Mouse (Mus musculus) myocyte (in vitro differentiated cells): ENCODE results near the gene Nacad. TPM values are rescaled to one million over a fixed set of nuclear protein-coding genes. Genes with fewer than 3 reads are reported as not detected.

Experiments used
- H3K27me3 ChIP-seq: one replicate; pipeline ENCODE4 v1.6.1; 2011; ENCODE audit not compliant: control insufficient read depth, insufficient read depth, insufficient read length
- H3K36me3 ChIP-seq: one replicate; pipeline ENCODE4 v1.6.1; 2011; ENCODE audit not compliant: control insufficient read depth, insufficient read depth
- H3K4me2 ChIP-seq: one replicate; pipeline ENCODE4 v1.6.1; 2011; ENCODE audit warnings: low read depth, control low read depth
- H3K4me3 ChIP-seq: one replicate; pipeline ENCODE4 v1.5.1; 2011; ENCODE audit warnings: mild to moderate bottlenecking, control low read depth, moderate library complexity
- H3K79me2 ChIP-seq: one replicate; pipeline ENCODE4 v1.6.1; 2011; ENCODE audit not compliant: control insufficient read depth, insufficient read depth
- H3ac ChIP-seq: one replicate; pipeline ENCODE4 v1.6.1; 2011; ENCODE audit not compliant: control insufficient read depth, insufficient read length
- CEBPB ChIP-seq: IDR thresholded peaks from 2 replicates; pipeline ENCODE4 v1.6.1; 2011; ENCODE audit warnings: mild to moderate bottlenecking, moderate library complexity; ENCODE audit not compliant: poor library complexity, insufficient read depth, severe bottlenecking
- E2F4 ChIP-seq: IDR thresholded peaks from one replicate; pipeline ENCODE4 v1.6.1; 2011; ENCODE audit warnings: mild to moderate bottlenecking, control low read depth, moderate library complexity; ENCODE audit not compliant: insufficient read depth
- MAX ChIP-seq: IDR thresholded peaks from one replicate; pipeline ENCODE4 v1.6.1; 2011; ENCODE audit warnings: low read depth, mild to moderate bottlenecking, control low read depth
- MYOG ChIP-seq, 3 experiments: IDR thresholded peaks; one replicate each; pipeline ENCODE4 v1.6.1; 2011; ENCODE audit warnings: control low read depth in 2 of 3, low read depth in 2 of 3, mild to moderate bottlenecking in 2 of 3; ENCODE audit not compliant: insufficient read length in 2 of 3, control insufficient read depth in 1 of 3, insufficient read depth in 1 of 3
- POLR2A ChIP-seq: IDR thresholded peaks from one replicate; pipeline ENCODE4 v1.6.1; 2011; ENCODE audit warnings: low read depth, mild to moderate bottlenecking, control low read depth, moderate library complexity; ENCODE audit not compliant: insufficient read length
- POLR2AphosphoS2 ChIP-seq: IDR thresholded peaks from one replicate; pipeline ENCODE4 v1.6.1; 2011; ENCODE audit warnings: low read depth, control low read depth; ENCODE audit not compliant: insufficient read length
- SRF ChIP-seq: IDR thresholded peaks from one replicate; pipeline ENCODE4 v1.6.1; 2011; ENCODE audit warnings: low read depth; ENCODE audit not compliant: control insufficient read depth, insufficient read length
- TCF12 ChIP-seq: IDR thresholded peaks from one replicate; pipeline ENCODE4 v1.6.1; 2011; ENCODE audit warnings: mild to moderate bottlenecking, control low read depth; ENCODE audit not compliant: poor library complexity, insufficient read depth, severe bottlenecking
- TCF3 ChIP-seq: IDR thresholded peaks from one replicate; pipeline ENCODE4 v1.6.1; 2011; ENCODE audit warnings: low read depth, control low read depth; ENCODE audit not compliant: insufficient read length
- USF1 ChIP-seq: IDR thresholded peaks from one replicate; pipeline ENCODE4 v1.6.1; 2011; ENCODE audit warnings: low read depth, mild to moderate bottlenecking, control low read depth, moderate library complexity
- polyA plus RNA-seq: library from polyadenylated mRNA; unstranded; fragments of >200 nt; fragmentation: generic; extraction: Trizol; gene quantifications from one replicate; pipeline ENCODE4 v1.2.1, GENCODE M21; 2012; ENCODE audit warnings: missing spikeins

Nacad gene
- polyA plus RNA-seq, 1 experiment = 1.00 TPM

DNA sequence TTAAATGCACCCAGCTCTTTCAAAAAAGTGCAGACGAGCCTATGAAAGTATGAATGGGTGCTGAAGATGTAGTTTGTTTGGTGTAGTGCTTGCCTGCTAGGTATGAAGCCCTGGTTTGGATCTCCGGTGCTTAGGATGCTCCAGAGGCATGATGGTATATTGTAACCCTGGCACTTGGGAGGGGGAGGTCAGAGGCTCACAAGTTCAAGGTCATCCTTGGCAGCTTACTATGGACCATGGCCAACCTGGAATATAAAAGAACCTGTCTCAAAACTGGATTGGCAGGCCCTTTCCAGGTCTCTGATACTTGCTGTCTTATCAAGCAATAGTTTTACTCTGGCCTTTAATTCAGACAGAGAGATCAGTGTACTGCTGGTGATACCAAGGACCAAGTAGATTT is 56.1 kb downstream of the Nacad start:
- H3ac ChIP-seq = no peak overlapping the region
- no peak for TF ChIP-seq SRF
- no peak for TF ChIP-seq USF1
- TF ChIP-seq CEBPB = no peak
- no peak for TF ChIP-seq TCF12
- TF ChIP-seq MAX = no peak
- no peak for TF ChIP-seq MYOG (IDR thresholded peaks at IDR 0.05; ENCODE audit: control insufficient read depth in 1 of 3, insufficient read depth in 1 of 3, insufficient read length in 2 of 3, low read depth in 2 of 3)
- TF ChIP-seq TCF3 = no peak
- no peak for TF ChIP-seq POLR2A
- TF ChIP-seq E2F4 = no peak
- TF ChIP-seq POLR2AphosphoS2 = no peak

More for the DNA sequence above, 56.1 kb downstream of the Nacad start:
- Histone ChIP-seq H3K27me3 (no peaks in the 10 kb centered on the region), H3K4me2 (no peak overlapping the region), H3K4me3 (no peak overlapping the region), H3K36me3 (no peaks in the 10 kb centered on the region), H3K79me2 (peaks cover 79% of the 10 kb centered on the region)

Other genes with a start within 250 kb of the Nacad start
- gene Zmiz2, start 217.0 kb downstream of the Nacad start, polyA plus RNA-seq = 37.1 TPM
- 3,065 TPM for gene Ppia, start 190.6 kb downstream of the Nacad start, polyA plus RNA-seq
- 175 TPM for gene H2afv, start 161.6 kb downstream of the Nacad start, polyA plus RNA-seq
- 33.2 TPM for gene Purb, start 130.1 kb downstream of the Nacad start, polyA plus RNA-seq
- gene Myo1g, start 85.1 kb downstream of the Nacad start, polyA plus RNA-seq = 0.04 TPM
- 66.0 TPM for gene Ccm2, start 59.2 kb downstream of the Nacad start, polyA plus RNA-seq
- gene Tbrg4, start 20.0 kb upstream of the Nacad start, polyA plus RNA-seq = 71.7 TPM
- not detected for gene Wap, start 32.6 kb upstream of the Nacad start, polyA plus RNA-seq
- 0.19 TPM for gene Ramp3, start 52.5 kb upstream of the Nacad start, polyA plus RNA-seq
- not detected for gene Gm11983, start 231.6 kb upstream of the Nacad start, polyA plus RNA-seq